In genomic region chr17:78515347-78515947, GRCm38 (mm10) we compare ENCODE assay signal across 21 mouse cellular contexts. TPM values are rescaled to one million over a fixed set of nuclear protein-coding genes. Genes with fewer than 3 reads are reported as not detected.
DNase-seq lines count a peak whose midpoint lies in the region; ATAC-seq and TF ChIP-seq lines count a peak whose summit lies in the region.
"Had no signal": no experiment of that assay in that cellular context is flagged by ENCODE, and none has a peak within 500 bp of the region (broad histone marks: within the 10 kb centered on the region; RNA-seq: fewer than 3 reads in every experiment).

No protein-coding gene starts in this region.

- TF ChIP-seq POLR2A in MEL (IDR thresholded peaks at IDR 0.05; ENCODE audit: control insufficient read depth in 1 of 2, insufficient read depth in 1 of 2, low read depth in 1 of 2, low read length in 2 of 2, poor library complexity in 1 of 2) = no peak

- H3K27me3 ChIP-seq in MEL (ENCODE audit: control insufficient read depth in 1 of 2, insufficient read depth in 2 of 2, low read length in 2 of 2) = no peaks in the 10 kb centered on the region
- H3K27me3 ChIP-seq in embryonic facial prominence, embryonic 14.5 days (replicated peaks; ENCODE audit: control insufficient read depth, insufficient read depth, low read length) = no peaks in the 10 kb centered on the region
- no peaks in the 10 kb centered on the region for H3K27me3 ChIP-seq in limb, embryonic 15.5 days
- H3K27me3 ChIP-seq: forebrain, embryonic 12.5 days; Patski had no signal

- no peaks in the 10 kb centered on the region for H3K4me1 ChIP-seq in MEL (ENCODE audit: control insufficient read depth in 1 of 2, insufficient read depth in 2 of 2, low read length in 2 of 2)
- H3K4me1 ChIP-seq in embryonic facial prominence, embryonic 14.5 days (ENCODE audit: control insufficient read depth, insufficient read depth, low read length) = no peaks in the 10 kb centered on the region
- H3K4me1 ChIP-seq in limb, embryonic 15.5 days = no peaks in the 10 kb centered on the region
- H3K4me1 ChIP-seq: forebrain, embryonic 12.5 days; heart, embryonic 10.5 days had no signal

- no peak overlapping the region for H3K4me3 ChIP-seq in gastrocnemius, adult 2 months
- H3K4me3 ChIP-seq in MEL (ENCODE audit: control insufficient read depth in 1 of 2, insufficient read depth in 1 of 2, low read depth in 2 of 2, low read length in 2 of 2) = no peak overlapping the region
- no peak overlapping the region for H3K4me3 ChIP-seq in embryonic facial prominence, embryonic 14.5 days (ENCODE audit: low read depth, low read length)
- no peak overlapping the region for H3K4me3 ChIP-seq in limb, embryonic 15.5 days
- H3K4me3 ChIP-seq: forebrain, embryonic 12.5 days; heart, embryonic 10.5 days had no signal

- no peak for DNase-seq in gastrocnemius, adult 2 months
- DNase-seq in gastrocnemius, postnatal 10 days = no peak
- no peak for DNase-seq in MEL (ENCODE audit: low read depth, low spot score)
- peak; percentile 72 for DNase-seq in embryonic facial prominence, embryonic 14.5 days (ENCODE audit: low spot score)
- no peak for DNase-seq in heart, postnatal 36 days
- DNase-seq in urinary bladder, postnatal 36 days (ENCODE audit: low spot score in 2 of 2) = no peak
- DNase-seq: adrenal gland, postnatal 14 days; cerebellum, adult 11-12 months; cerebellum, adult 9-10 months; cerebellum, postnatal 36 days; heart, adult 18-20 months; heart, postnatal 10 days had no signal

- WGBS in embryonic facial prominence, embryonic 14.5 days = 49% methylated on average over 7 of the region's 7 CpGs
- WGBS in limb, embryonic 15.5 days = 35% methylated on average over 7 of the region's 7 CpGs

- H3K9ac ChIP-seq in MEL (ENCODE audit: control insufficient read depth, low read depth, low read length, poor library complexity, severe bottlenecking) = no peak overlapping the region
- no peak overlapping the region for H3K9ac ChIP-seq in embryonic facial prominence, embryonic 14.5 days (ENCODE audit: low read depth, low read length)
- no peak overlapping the region for H3K9ac ChIP-seq in limb, embryonic 15.5 days
- H3K9ac ChIP-seq: forebrain, embryonic 12.5 days; hindbrain, embryonic 14.5 days had no signal

- no peaks in the 10 kb centered on the region for H3K36me3 ChIP-seq in MEL (ENCODE audit: control insufficient read depth in 1 of 2, insufficient read depth in 2 of 2, low read length in 2 of 2)
- no peaks in the 10 kb centered on the region for H3K36me3 ChIP-seq in embryonic facial prominence, embryonic 14.5 days (ENCODE audit: control insufficient read depth, insufficient read depth, low read length)
- H3K36me3 ChIP-seq in limb, embryonic 15.5 days = no peaks in the 10 kb centered on the region
- H3K36me3 ChIP-seq: forebrain, embryonic 12.5 days; heart, embryonic 10.5 days had no signal

- TF ChIP-seq CTCF in gastrocnemius, adult 2 months (IDR thresholded peaks at IDR 0.05) = no peak
- TF ChIP-seq CTCF in MEL (IDR thresholded peaks at IDR 0.05 in 2 of 3, conservative IDR thresholded peaks at IDR 0.05 in 1 of 3; ENCODE audit: control insufficient read depth in 1 of 3, insufficient read depth in 1 of 3, low read depth in 2 of 3, low read length in 3 of 3, poor library complexity in 1 of 3, severe bottlenecking in 1 of 3) = no peak

- no peak overlapping the region for H3K4me2 ChIP-seq in embryonic facial prominence, embryonic 14.5 days (ENCODE audit: low read depth, low read length)
- H3K4me2 ChIP-seq in limb, embryonic 15.5 days = no peak overlapping the region
- H3K4me2 ChIP-seq: forebrain, embryonic 12.5 days; hindbrain, embryonic 14.5 days had no signal

- intact Hi-C loops in gastrocnemius, adult 2 months (cut with DNase I) = no loop called here
- intact Hi-C loops in heart, postnatal 36 days (cut with DNase I) = no loop called here

- no peaks in the 10 kb centered on the region for H3K79me2 ChIP-seq in MEL (ENCODE audit: control insufficient read depth, insufficient read depth, low read length, poor library complexity)

- ATAC-seq in embryonic facial prominence, embryonic 14.5 days (ENCODE audit: low read depth) = peak; percentile 50; the same call in 1 of the 2 replicates
- ATAC-seq in limb, embryonic 15.5 days (ENCODE audit: insufficient number of reproducible peaks, low FRiP score, low TSS enrichment, low read depth) = peak; percentile 52; the same call in 1 of the 2 replicates
- ATAC-seq: activated CD4-positive, CD25-positive, alpha-beta regulatory T cell, adult 4 months; inflammation-experienced regulatory T-cells, adult 6 months; Patski had no signal

- no peak for TF ChIP-seq EP300 in MEL (IDR thresholded peaks at IDR 0.05; ENCODE audit: low read depth in 1 of 2, low read length in 2 of 2)

- H3K27ac ChIP-seq in gastrocnemius, adult 2 months = peak overlapping the region; percentile 35; the same call in 1 of the 2 replicates
- no peak overlapping the region for H3K27ac ChIP-seq in MEL (ENCODE audit: control insufficient read depth, low read depth, low read length)
- peak overlapping the region; percentile 39 for H3K27ac ChIP-seq in embryonic facial prominence, embryonic 14.5 days (replicated peaks; ENCODE audit: low read depth, low read length)
- peak overlapping the region; percentile 22; the same call in 1 of the 2 replicates for H3K27ac ChIP-seq in limb, embryonic 15.5 days
- H3K27ac ChIP-seq: forebrain, embryonic 12.5 days; heart, embryonic 10.5 days; hindbrain, embryonic 14.5 days had no signal

- no peak for TF ChIP-seq RAD21 in MEL (IDR thresholded peaks at IDR 0.05; ENCODE audit: low read depth, low read length)

- no peaks in the 10 kb centered on the region for H3K9me3 ChIP-seq in MEL (replicated peaks; ENCODE audit: insufficient read depth, low read length)
- H3K9me3 ChIP-seq in embryonic facial prominence, embryonic 14.5 days (ENCODE audit: control insufficient read depth, low read length) = no peaks in the 10 kb centered on the region
- no peaks in the 10 kb centered on the region for H3K9me3 ChIP-seq in limb, embryonic 15.5 days
- H3K9me3 ChIP-seq: forebrain, embryonic 12.5 days; heart, embryonic 10.5 days had no signal

TF ChIP-seq in MEL, 35 proteins besides CTCF, POLR2A, EP300 and RAD21:
- TF ChIP-seq UBTF (IDR thresholded peaks at IDR 0.05; ENCODE audit: borderline replicate concordance, insufficient read depth, low read depth, low read length) = no peak
- TF ChIP-seq POLR2AphosphoS5 (IDR thresholded peaks at IDR 0.05; ENCODE audit: borderline replicate concordance, low read depth, low read length) = peak; percentile 18; the same call in 1 of the 2 replicates
TF ChIP-seq in MEL: peak in this region for 1.

RNA-seq across cellular contexts. Expression of gene Vit, which starts 7.6 kb away (rescaled TPM):
- 1 to 10 TPM; 1.9 to 3.6 TPM for total RNA-seq in gastrocnemius, adult 2 months (2021)
- total RNA-seq in gastrocnemius, postnatal 10 days (2021) = 1 to 10 TPM; 2.3 to 2.7 TPM
- 0.12 TPM in 1 of 2 replicates, not detected in the other for total RNA-seq in MEL (2012; rRNA removed)
- under 1 TPM in 1 of 2 experiments, not detected in 1; 0.22 TPM for polyA plus RNA-seq in MEL (2012; ENCODE audit: insufficient read depth in 1 of 2, insufficient read length in 2 of 2, low read depth in 1 of 2, low replicate concordance in 2 of 2, missing spikeins in 1 of 2)
- 0.81 and 1.7 TPM in 2 replicates for polyA plus RNA-seq in embryonic facial prominence, embryonic 14.5 days (2014; fragmentation: Nextera tagmentation; extraction: Ambion mirVana)
- polyA plus RNA-seq in limb, embryonic 15.5 days (2015; fragmentation: Nextera tagmentation; extraction: Ambion mirVana) = 1.5 and 1.9 TPM in 2 replicates
- total RNA-seq in heart, postnatal 36 days (2021) = 1 to 10 TPM; 1.1 to 1.5 TPM
- polyA plus RNA-seq: activated CD4-positive, CD25-positive, alpha-beta regulatory T cell, adult 4 months; C2C12; heart, embryonic 14.5 days had no signal
